Mouse (Mus musculus): ENCODE results near the gene Zfp866. TPM values are rescaled to one million over a fixed set of nuclear protein-coding genes. Genes with fewer than 3 reads are reported as not detected.

Zfp866 gene
- polyA plus RNA-seq, 1 experiment from 2014 or later, result 16.7 TPM

- ATAC-seq, result no peak
- H3K9me3 ChIP-seq (ENCODE audit: control insufficient read depth, low read length), result no peaks in the 10 kb centered on the region
- H3K27ac ChIP-seq (ENCODE audit: low read length), result no peak overlapping the region
- no peak overlapping the region for H3K4me3 ChIP-seq (ENCODE audit: low read length)
- H3K4me2 ChIP-seq (ENCODE audit: low read depth, low read length), result no peak overlapping the region
- H3K27me3 ChIP-seq (replicated peaks; ENCODE audit: control insufficient read depth, insufficient read depth, low read length), result no peaks in the 10 kb centered on the region
- WGBS, result 83% methylated on average over 8 of the region's 8 CpGs
- peaks cover 15% of the 10 kb centered on the region for H3K36me3 ChIP-seq (ENCODE audit: control insufficient read depth, insufficient read depth, low read length)
- H3K4me1 ChIP-seq (ENCODE audit: control insufficient read depth, insufficient read depth, low read length), result peaks cover 7% of the 10 kb centered on the region
- H3K9ac ChIP-seq (ENCODE audit: low read depth, low read length), result no peak overlapping the region
Measured at GRCm38 (mm10) chr8:69713516-69713915, 77.5 kb downstream of the Zfp866 start.

Other genes starting within 250 kb of the Zfp866 start
- 15.1 and 16.4 TPM in 2 replicates for gene Zfp868, start 165.6 kb downstream of the Zfp866 start, polyA plus RNA-seq (2015; fragmentation: Nextera tagmentation; extraction: Ambion mirVana)
- gene Zfp964, start 136.7 kb downstream of the Zfp866 start, polyA plus RNA-seq (2015; fragmentation: Nextera tagmentation; extraction: Ambion mirVana), result 0.84 and 1.2 TPM in 2 replicates
- gene Zfp869, start 80.5 kb downstream of the Zfp866 start, polyA plus RNA-seq (2015; fragmentation: Nextera tagmentation; extraction: Ambion mirVana), result 21.6 and 23.2 TPM in 2 replicates
- gene Zfp963, start 41.2 kb downstream of the Zfp866 start, polyA plus RNA-seq (2015; fragmentation: Nextera tagmentation; extraction: Ambion mirVana), result 4.9 and 6.2 TPM in 2 replicates
- 0.54 TPM in 1 of 2 replicates, not detected in the other for gene Gm20422, start 16.3 kb downstream of the Zfp866 start, polyA plus RNA-seq (2015; fragmentation: Nextera tagmentation; extraction: Ambion mirVana)
- gene Atp13a1, start within 50 bp of the Zfp866 start, polyA plus RNA-seq (2015; fragmentation: Nextera tagmentation; extraction: Ambion mirVana), result 50.0 and 53.7 TPM in 2 replicates
- gene Gmip, start 17.5 kb upstream of the Zfp866 start, polyA plus RNA-seq (2015; fragmentation: Nextera tagmentation; extraction: Ambion mirVana), result 8.2 and 13.5 TPM in 2 replicates
- gene Lpar2, start 31.3 kb upstream of the Zfp866 start, polyA plus RNA-seq (2015; fragmentation: Nextera tagmentation; extraction: Ambion mirVana), result 0.26 and 0.32 TPM in 2 replicates
- 2.7 and 2.9 TPM in 2 replicates for gene Pbx4, start 41.3 kb upstream of the Zfp866 start, polyA plus RNA-seq (2015; fragmentation: Nextera tagmentation; extraction: Ambion mirVana)
- 0.51 and 0.53 TPM in 2 replicates for gene Cilp2, start 96.5 kb upstream of the Zfp866 start, polyA plus RNA-seq (2015; fragmentation: Nextera tagmentation; extraction: Ambion mirVana)
- 2.8 TPM in 2 replicates for gene Tssk6, start 111.0 kb upstream of the Zfp866 start, polyA plus RNA-seq (2015; fragmentation: Nextera tagmentation; extraction: Ambion mirVana)
- 233 and 243 TPM in 2 replicates for gene Ndufa13, start 111.4 kb upstream of the Zfp866 start, polyA plus RNA-seq (2015; fragmentation: Nextera tagmentation; extraction: Ambion mirVana)
- 3.2 and 3.8 TPM in 2 replicates for gene Yjefn3, start 111.5 kb upstream of the Zfp866 start, polyA plus RNA-seq (2015; fragmentation: Nextera tagmentation; extraction: Ambion mirVana)
- 36.0 and 38.9 TPM in 2 replicates for gene Gatad2a, start 205.2 kb upstream of the Zfp866 start, polyA plus RNA-seq (2015; fragmentation: Nextera tagmentation; extraction: Ambion mirVana)

Measured in intestine, embryonic 16.5 days (tissue).